Mouse (Mus musculus): ENCODE data around the gene R3hcc1l.

GRCm38 (mm10) chr19:42584188-42584587, 65.6 kb downstream of the R3hcc1l start:
- TF ChIP-seq EP300 (IDR thresholded peaks at IDR 0.05; ENCODE audit: low read depth) (peak; percentile 44; the same call in 1 of the 2 replicates), CTCF (IDR thresholded peaks at IDR 0.05; ENCODE audit: low read depth) (no peak)

Data from liver, embryonic 14.5 days (tissue).